Mouse (Mus musculus): ENCODE data around the gene Acox2.
A peak's percentile ranks its signal among the peaks of the same experiment; 100 is the strongest.

The Acox2 gene

DNA sequence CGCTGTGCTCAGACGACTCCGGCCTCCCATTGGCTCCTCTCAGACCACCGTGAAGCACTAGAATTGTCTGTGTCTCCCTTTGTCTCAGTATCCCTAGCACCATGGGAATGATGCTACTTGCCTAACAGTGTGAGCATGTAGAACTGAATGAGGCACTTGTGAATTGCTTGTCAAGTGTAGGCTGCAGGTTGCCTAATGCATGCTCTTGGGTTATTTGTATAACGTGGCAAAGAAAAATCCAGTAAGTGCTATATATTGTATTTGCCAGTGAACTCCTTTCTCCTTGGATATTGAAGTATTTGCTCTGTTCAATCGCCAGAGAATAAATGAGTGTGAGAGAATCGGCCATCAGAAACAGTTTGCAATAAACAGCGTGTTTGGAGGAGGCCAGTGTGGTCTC is 12.3 kb downstream of the Acox2 start:
- no peak for DNase-seq

DNA sequence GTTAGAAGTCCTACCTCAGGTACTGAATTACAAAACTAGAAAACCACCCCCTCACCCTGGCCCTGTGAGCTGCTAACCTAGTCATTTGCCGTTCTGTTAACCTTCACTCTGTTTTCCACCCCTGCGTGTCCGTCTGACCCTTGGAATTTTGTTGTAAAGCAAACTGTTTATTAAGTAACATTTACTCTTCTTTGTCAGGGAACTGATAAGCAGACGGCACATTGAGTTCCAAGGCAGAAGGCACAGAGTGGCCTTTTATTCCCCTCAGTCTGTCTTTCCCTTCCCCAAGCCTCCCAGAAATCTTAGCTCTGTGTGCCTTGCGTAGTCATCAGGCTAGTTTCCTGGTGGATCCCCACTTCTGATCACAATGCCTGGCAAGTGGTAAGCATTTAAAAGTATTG is 14.9 kb downstream of the Acox2 start:
- peak; percentile 77 for DNase-seq

DNA sequence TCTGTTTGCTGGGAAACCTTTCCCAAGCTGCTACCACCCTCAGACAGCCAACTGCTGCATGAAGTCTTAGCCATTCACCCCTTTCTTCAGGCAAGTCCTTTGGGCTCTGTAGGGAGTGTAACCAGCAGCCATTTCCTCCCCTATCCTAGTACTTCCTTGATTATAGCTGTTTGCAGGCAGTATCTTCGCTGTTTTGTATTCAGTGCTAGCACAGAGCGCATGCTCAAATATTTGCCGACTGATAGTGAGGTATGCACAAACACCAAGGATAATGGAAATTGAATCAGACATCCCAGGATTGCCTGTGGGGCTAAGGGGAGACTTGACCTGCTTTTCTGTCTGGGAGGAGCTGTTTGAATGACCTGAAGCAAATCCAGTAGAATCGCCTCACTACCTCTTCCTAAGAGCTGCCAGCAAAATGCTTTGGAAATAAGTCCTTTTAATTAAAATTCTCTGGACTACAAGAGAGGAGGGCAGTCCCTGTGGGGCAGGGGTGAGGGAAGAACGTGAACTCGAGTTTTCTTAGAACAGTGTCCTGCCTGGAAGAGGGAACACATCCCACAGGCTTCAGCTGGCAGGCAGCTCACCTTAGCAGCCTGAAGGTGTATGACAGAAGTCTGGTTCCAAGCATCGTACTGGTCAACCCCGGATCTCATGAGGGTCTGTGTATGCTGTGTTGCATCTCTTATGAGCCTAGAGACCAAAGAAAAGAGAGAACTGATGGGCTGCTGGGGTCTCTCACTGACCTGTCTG is 15.8 kb downstream of the Acox2 start:
- peak; percentile 27 for DNase-seq

DNA sequence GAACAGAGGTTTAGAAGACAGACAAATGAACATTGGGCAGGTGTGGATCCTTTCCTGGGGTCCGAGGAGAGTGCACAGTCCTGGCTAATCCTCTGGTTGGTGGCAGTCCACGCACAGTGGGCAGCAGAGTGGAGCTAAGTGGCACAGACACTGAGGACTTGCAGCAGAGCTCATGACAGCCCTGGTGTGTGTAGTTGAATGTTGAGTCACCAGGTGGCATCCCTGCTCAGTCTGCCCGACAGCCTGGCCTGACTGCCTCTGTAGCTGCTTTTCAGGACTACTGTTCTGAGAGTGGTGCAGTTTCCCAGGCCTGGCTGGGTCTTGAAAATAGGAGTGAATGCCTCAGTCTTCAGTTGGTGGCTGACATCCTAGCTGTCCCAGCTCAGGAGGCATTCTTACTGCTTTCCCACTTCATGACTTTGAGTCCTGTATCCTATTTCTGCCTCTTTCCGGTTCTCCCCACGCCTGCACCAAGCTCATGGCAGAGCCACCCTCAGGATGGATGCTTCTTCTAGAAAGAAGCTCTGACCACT is 16.7 kb downstream of the Acox2 start:
- DNase-seq = peak; percentile 61

DNA sequence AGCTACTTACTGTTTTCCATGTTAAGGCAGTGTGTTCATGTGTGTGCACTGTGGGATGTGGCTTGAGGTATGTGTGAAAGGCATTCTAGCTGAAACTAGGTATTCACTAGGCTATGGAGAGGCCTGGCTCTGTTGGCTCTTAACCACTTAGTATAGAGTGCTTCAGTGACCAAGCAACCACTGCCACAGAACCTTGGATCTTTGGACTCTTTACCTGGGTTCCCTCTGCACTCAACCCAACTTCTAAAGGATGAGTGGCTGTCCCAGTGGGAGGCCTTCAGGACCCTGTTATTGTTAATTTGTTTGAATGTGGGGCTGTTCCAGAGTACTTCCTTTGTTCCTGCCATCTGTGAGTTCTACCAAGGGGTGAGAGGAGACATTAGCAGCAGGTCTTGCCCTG is 17.3 kb downstream of the Acox2 start:
- DNase-seq = no peak

DNA sequence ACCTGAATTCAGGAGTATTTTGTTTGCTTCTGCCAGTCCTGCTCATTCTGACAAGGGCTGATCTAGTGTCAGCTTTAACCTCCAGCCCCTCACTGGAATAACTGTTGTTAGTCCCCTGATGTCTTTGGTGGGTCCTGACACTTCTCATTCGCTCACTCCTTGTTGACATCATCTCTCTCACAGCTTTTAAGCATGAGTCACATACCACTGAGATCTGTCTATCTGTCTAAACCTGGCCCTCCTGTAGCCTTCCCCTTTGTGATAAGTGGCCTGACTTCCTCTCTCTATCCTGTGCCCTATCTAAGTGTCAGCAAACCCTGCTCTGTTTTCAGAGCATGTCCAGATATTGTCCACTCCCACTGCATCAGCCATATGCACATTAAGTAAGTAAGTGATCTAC is 25.9 kb downstream of the Acox2 start:
- no peak for DNase-seq

DNA sequence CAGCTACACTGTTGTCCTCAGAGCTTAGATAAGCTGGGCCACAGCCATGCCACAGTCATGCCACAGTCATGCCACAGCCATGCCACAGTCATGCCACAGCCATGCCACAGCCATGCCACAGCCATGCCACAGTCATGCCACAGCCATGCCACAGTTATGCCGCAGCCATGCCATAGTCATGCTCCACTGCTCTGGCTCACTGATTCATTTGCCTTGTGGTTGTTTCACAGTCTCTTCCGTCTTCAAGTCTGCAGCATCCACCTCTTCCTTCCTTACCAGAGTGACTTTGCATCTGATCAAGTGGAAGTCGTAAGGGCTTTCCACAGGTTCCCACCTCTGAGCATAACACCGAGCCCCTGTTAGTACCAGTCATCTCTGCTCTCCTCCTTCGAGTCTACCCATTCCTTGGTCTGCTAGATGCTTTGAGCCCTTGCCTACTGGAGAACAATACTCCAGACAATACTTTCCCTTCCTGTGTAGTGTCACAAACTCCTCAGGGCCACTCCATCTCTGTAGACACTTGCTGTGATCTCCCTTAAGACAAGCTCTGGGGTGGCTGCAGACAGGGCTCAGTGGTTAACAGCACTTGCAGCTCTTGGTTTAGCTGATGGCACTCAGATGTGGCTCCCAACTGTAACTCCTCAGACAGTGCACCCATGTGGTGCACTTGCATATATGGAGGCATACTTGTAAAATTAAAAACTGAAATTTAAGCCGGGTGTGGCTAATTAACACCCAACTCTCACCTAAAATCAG is 26.8 kb downstream of the Acox2 start:
- DNase-seq = no peak

DNA sequence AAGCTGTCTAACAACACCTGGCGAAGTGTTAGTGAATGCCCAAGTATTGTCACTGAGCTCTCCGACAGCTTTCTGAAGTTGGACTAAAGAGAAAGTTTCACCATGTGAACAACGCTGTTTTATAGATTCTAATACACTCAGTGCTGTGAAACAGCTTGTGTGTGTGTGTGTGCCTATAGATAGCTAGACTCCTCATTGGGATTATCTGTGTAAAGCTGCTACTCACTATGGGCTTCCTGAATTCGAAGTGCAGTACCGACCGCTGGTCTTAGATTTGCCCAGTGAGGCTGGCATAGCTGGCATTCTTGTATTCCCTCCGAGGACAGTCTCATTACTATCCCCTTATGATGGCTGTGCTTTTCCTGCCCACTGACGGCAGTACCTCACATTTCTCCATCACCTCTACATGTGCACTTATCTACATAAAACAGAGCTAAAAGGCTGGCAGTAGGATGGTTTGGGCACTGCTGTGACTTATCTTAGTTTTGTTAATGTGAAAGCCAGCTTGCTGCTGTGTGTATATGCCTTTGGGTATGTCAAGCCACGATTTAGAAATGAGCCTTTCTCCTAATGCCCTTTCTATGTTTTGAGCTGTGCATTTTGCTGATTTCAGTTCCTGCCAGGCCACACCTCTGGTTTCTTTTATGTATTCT is 29.7 kb downstream of the Acox2 start:
- no peak for DNase-seq

DNA sequence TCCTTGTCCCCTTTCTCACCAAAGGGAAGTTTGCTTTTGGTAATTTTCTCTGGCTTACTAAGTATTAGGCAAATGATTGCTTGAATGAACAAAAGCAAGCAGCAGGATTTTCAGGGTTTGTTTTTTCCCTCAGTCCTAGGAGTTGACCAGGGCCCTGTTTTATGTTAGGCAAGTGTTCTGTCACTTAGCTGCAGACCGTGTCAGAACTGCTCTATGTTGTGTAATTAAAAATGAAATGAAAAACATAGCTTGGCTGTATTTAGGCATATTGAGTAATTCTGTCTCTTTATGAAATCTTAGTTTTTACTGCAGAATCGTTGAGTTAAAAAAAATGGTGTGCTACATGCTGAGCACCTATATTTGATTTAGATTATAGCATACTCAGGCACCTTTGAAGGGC is 34.3 kb downstream of the Acox2 start:
- no peak for DNase-seq

DNA sequence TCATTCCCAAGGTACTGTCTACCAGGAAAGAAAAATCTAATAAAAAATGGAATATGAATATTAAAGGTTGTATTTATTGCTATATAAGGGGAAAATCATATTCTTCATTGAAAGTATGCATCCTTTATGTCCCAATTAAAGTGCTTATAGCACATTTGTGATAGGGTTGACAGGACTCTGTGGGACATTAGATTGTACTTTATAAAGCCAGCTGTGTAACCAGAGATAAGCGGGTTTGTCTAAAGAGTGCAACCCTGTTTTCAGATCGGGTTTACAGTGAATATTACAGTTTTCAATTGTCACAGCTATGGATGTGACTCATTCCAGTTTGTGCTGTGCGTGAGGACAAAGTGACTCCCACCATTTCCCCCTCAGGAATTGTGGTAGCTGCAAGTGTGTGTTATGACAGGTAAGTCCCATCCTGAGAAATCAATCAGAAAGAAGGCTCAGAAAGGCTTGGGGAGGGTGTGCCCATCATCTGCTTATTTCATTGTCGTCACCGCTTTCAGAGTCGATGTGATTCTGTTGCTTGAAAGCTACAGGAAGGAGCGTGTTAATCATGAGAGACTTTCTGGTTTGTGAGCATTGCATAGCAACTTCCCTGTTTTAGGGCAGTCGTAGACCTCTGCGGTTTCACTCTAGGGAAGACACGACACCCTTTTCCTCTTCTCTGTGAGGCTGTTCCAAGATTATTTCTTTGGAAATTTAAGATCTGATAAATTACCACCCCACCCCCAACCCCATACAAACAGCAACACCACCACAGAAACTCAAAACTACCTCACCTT is 35.5 kb downstream of the Acox2 start:
- DNase-seq = no peak

DNA sequence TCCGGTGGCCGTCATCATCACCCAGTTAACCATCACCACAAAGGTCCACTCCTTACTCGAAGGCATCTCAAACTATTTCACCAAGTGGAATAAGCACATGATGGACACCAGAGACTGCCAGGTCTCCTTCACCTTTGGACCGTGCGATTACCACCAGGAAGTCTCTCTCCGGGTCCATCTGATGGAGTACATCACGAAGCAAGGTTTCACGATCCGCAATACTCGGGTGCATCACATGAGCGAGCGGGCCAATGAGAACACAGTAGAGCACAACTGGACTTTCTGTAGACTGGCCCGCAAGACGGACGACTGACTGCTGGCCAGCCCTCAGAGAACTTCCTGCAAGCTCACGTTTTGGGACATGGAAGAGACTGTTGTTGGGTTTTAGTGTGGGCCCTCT is 36.6 kb downstream of the Acox2 start:
- peak; percentile 88 for DNase-seq

DNA sequence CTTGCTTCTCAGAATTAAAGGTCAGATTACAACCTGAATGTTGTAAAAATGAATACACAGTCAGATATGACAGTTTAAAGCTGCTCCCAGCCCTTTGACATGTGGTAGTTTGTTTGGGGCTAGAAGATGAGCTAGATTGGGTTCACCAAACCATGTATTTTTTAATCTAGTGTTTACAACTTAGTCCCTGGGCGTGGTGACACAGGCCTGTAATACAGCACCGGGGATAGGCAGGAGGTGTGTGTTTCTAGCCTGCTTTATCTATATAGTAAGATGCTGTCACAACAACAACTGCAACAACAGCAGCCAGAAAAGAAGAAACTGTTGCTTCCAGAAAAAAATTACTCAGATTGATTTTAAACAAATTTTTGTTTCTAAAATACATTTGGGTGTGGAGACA is 38.2 kb downstream of the Acox2 start:
- DNase-seq = no peak

DNA sequence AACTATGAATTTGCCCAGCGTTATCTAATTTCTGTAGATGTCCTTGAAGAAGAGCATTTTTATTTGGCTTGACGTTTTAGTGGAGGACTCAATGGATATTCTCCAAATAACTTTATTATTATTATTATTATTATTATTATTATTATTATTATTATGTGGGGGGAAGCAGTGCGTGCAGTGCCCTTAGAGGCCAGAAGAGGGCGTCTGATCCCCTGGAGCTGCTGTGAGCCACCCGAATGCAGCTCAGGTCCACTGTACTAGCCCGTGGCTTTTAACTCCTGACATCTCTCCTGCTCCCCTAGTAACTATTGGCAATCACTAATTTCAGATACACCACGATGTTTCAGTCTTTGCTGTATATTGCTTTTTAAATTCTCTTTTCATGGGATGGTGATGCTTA is 38.8 kb downstream of the Acox2 start:
- no peak for DNase-seq

DNA sequence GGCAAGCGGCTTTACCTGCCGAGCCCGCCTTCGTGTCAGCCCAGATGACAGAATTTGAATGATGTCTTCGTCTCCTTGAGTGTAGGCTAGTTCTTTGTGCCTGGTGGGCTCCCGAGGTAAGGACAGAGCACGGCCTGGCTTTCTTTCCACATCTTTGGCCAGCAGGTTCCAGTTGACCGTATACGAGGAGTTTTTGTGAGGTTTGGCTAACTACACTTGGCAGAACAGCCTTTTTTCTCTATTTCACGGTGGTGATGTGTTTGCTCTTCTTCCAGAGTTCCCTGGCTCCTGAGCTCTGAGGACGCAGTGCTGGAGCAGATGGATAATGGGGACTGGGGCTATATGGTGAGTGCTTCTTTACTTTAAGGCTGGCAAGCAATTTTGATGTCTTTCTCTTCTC is 39.3 kb downstream of the Acox2 start:
- no peak for DNase-seq

DNA sequence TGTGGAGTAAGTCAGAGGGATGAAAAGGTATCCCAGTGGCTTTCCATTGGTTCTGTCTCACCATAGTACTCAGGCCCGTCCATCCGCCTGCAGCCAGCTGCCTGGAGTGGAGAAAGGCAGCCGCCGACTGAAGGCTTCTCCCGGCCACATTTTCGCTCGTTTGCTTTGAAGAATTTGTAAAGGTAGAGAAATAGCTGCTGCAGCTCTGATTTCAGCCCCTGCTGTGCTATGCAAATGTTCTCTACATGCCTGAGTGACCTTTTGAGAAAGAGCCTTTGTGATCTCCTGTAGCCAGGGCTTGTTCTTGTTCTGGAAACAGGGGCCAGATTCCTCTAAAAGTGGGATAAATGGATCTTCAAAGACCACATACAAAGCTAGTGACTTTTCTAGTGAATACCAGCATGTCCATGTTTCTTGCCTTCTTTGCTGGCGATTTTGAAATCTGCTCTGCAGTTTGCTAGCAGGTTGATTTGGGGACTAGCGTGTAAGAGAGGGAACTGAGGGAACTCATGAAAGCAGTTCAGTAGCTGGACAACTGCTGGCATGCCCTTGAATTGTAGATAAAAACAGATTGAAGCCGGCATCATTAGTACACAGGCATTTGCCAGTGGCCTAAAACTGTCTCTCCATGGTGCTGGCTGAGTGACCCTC is 40.3 kb downstream of the Acox2 start:
- peak; percentile 21 for DNase-seq

DNA sequence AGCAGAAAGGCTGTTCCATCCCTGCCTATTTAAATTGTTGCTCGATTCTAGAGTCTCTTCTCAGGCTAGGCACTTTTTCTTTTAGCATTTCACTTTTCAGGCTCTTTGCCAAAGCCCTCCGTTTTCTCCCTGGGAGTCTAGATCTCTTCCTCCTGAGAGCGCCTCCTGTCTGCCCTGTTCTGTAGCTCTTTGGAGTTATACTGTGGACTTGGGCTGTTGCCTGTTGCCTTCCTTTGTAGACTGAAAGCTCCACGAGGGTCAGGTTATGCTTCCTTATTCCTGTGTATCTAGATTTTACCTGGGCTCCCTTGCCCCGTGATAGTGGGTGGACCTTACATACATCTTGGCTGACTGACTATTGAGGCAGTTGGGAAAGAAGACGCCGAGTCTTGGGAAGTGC is 40.9 kb downstream of the Acox2 start:
- peak; percentile 9 for DNase-seq

DNA sequence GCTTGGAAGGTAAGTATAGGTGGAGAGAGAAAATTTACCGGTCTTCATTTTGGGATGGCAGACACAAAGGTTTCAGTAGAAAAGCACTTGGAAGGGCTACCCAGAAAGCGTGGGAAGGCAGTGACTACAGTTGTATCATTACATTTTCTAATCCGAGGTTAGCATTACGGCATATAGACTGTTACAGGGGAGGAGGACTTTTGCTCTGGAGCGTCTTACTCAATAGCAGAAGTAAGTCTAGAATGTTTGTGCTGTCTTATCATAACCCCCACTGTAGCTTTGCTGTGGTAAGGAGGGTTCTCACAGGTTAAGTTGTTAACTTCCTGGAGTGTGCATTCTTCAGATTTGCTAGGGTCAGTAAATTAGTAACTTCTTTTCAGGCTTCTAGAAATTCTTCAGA is 43.1 kb downstream of the Acox2 start:
- DNase-seq = no peak

DNA sequence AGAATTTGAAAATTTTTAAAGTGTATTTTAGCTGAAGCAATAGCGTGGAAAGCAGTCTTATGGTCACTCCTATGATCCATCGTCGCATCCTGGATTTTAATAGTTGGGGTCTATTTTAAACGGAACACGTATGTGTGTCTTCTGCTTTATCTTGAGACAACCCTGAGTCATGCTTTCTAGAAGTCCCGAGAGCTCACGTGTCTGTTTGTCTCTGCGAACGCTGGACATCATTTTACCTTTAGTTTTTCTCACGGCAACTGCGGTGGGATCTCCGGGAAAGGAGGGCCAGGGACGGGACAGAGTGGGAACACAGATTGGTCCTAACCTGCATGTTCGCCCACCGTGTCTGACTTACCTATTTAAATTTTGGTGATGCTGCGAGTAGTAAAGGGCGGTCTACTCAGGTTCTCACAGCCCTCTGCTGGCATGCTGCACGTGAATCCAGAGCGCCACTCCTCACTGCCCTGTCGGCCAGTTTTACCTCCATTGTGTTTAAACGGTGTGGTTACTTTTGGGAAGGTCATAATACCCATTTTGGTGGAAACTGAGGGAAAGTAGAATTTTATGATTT is 43.9 kb downstream of the Acox2 start:
- peak; percentile 40 for DNase-seq

DNA sequence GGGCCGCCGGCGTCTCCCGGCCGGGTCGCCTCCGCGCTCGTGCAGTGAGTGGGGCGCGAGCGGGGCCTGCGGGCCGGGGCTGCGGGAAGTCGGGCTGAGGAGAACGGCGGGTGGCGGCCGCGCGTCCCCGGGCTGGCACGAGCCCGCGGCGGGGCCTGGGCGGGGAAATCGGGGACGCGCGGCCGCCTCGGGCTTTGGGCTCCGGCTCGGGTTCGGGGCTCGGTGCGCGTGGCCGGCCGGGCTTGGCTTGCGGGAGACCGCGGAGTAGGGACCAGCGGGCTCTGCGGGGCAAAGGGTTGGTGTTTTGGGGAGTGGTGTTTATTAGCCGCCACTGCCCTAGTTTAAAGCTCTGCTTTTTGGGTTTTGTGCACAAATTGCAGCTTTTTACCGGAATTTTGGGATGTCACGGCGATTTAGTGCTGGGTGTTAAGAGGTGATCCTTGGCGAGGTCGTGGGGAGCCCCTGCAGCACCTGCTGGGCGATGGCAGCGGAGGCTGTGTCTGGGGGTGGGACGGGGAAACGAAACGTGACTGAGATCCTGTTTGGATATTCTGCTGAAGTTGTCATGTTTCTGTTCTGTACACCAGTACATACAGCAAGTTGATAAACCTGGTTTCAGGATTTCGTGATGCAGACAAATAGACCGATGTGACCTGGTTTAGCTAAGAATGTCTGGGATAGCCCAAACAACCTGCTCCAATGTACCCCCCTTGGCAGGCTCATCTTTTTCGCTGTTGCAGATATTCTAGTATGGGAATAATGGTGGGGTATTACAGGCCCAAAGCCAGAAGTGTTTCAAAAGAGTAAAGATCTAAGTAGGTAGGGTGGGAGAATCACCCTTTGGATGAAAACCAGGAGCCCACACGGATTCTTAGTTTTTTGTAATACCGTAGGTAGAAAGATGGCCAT is 44.6 kb downstream of the Acox2 start:
- peak; percentile 17 for DNase-seq

DNA sequence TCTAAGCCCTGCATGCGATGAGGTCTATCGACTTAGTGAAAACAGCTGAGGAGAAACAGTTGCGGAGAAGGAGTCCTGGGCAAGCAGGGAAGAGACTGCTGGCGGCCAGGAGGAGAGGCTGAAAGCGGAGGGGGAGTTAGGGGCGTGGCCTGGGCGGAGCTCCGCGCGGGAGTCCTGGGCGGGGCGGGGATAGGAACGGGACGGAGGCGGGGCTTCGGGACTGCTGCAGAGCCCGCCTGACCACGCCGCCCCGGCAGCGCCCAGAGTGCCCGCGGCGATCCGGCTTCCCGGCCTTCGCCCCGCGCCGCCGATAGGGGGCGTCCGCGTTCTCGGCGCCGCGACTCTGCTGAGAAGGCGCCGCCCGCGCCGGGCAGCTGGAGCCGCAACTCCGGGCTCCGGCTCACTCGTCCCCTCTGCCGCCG is 45.3 kb downstream of the Acox2 start, which contains the start of gene Kctd6:
Gene Kctd6 (plus strand): TSS at position 338 of the 422 bp plus-strand sequence.
- peak; percentile 97 for DNase-seq

DNA sequence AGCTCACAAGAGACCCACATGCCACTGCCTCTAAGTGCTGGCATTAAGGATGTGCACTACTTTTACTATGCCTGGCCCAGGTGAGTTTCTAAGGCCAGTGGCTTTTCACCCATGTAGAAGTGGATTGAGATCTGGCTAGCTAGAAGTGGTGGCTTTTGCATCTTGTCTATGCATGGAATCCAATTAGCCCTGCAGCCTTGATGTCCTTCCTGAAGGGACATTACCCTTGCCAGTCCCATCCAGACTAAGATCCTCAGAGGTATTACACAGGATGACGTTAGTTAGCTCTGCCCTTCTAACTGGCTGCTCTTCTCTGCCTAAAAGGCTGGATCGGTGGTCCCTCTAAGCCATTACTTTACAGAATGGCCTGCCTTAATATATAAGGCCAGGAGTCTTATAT is 46.2 kb downstream of the Acox2 start:
- DNase-seq = no peak
